Mouse (Mus musculus) myocyte (in vitro differentiated cells): ENCODE measurements at regions not wholly inside any gene's neighbourhood (a gene's known extent, or its start where the extent isn't known, plus 50 kb on each side); places are given as distances from the start of the nearest gene placed in this dataset.

Experiments used
- CEBPB ChIP-seq: IDR thresholded peaks from 2 replicates; pipeline ENCODE4 v1.6.1; 2011; ENCODE audit warnings: mild to moderate bottlenecking, moderate library complexity; ENCODE audit not compliant: poor library complexity, insufficient read depth, severe bottlenecking
- MAX ChIP-seq: IDR thresholded peaks from one replicate; pipeline ENCODE4 v1.6.1; 2011; ENCODE audit warnings: low read depth, mild to moderate bottlenecking, control low read depth
- MYOD1 ChIP-seq, 3 experiments: IDR thresholded peaks; one replicate each; pipeline ENCODE4 v1.6.1; 2011; ENCODE audit warnings: control low read depth in 2 of 3, low read depth in 2 of 3, mild to moderate bottlenecking in 2 of 3, moderate library complexity in 1 of 3; ENCODE audit not compliant: insufficient read length in 2 of 3, control insufficient read depth in 1 of 3
- MYOG ChIP-seq, 3 experiments: IDR thresholded peaks; one replicate each; pipeline ENCODE4 v1.6.1; 2011; ENCODE audit warnings: control low read depth in 2 of 3, low read depth in 2 of 3, mild to moderate bottlenecking in 2 of 3; ENCODE audit not compliant: insufficient read length in 2 of 3, control insufficient read depth in 1 of 3, insufficient read depth in 1 of 3
- POLR2A ChIP-seq: IDR thresholded peaks from one replicate; pipeline ENCODE4 v1.6.1; 2011; ENCODE audit warnings: low read depth, mild to moderate bottlenecking, control low read depth, moderate library complexity; ENCODE audit not compliant: insufficient read length
- POLR2AphosphoS2 ChIP-seq: IDR thresholded peaks from one replicate; pipeline ENCODE4 v1.6.1; 2011; ENCODE audit warnings: low read depth, control low read depth; ENCODE audit not compliant: insufficient read length
- SRF ChIP-seq: IDR thresholded peaks from one replicate; pipeline ENCODE4 v1.6.1; 2011; ENCODE audit warnings: low read depth; ENCODE audit not compliant: control insufficient read depth, insufficient read length
- USF1 ChIP-seq: IDR thresholded peaks from one replicate; pipeline ENCODE4 v1.6.1; 2011; ENCODE audit warnings: low read depth, mild to moderate bottlenecking, control low read depth, moderate library complexity

DNA sequence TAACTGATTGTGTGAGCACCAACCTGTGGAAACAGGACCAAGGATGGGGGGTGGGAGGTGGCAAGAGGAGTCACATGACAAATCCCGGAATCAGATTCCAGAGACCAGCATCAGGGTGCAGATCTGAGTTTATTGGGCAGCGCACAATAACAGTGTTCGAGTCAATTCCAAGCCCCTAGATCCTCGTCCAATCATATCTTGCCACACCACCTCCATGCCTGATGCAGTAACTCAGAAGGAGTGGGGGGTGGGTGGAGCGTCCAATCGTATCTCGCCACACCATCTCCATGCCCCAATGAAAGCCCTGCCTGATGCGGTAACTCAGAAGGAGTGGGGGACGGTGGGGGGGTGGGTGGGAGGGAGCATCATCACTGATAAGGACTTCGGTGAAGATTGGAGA, 62.8 kb downstream of the Hes1 start:
- no peak for TF ChIP-seq POLR2A
- no peak for TF ChIP-seq MYOG (IDR thresholded peaks at IDR 0.05; ENCODE audit: control insufficient read depth in 1 of 3, insufficient read depth in 1 of 3, insufficient read length in 2 of 3, low read depth in 2 of 3)
- TF ChIP-seq MAX: no peak
- TF ChIP-seq MYOD1 (IDR thresholded peaks at IDR 0.05; ENCODE audit: control insufficient read depth in 1 of 3, insufficient read length in 2 of 3, low read depth in 2 of 3): no peak
- no peak for TF ChIP-seq CEBPB
- TF ChIP-seq USF1: no peak
- no peak for TF ChIP-seq POLR2AphosphoS2
- TF ChIP-seq SRF: no peak
